Mouse (Mus musculus) neural tube, embryonic 15.5 days (tissue): ENCODE measurements around the gene Zfp563. TPM values are rescaled to one million over a fixed set of nuclear protein-coding genes. Genes with fewer than 3 reads are reported as not detected.

Experiments
- polyA plus RNA-seq: library from polyadenylated mRNA; unstranded; fragments of >200 nt; fragmentation: Nextera tagmentation; extraction: Ambion mirVana; gene quantifications from 2 replicates; pipeline ENCODE4 v1.2.1, GENCODE M21; 2015

Gene Zfp563
- polyA plus RNA-seq, 1 experiment from 2014 or later, result 19.8 TPM

Other genes with a start within 250 kb of the Zfp563 start
- gene Zfp870, start 197.7 kb upstream of the Zfp563 start, polyA plus RNA-seq, result 7.7 and 8.8 TPM in 2 replicates
- gene Cyp4f14, start 172.0 kb upstream of the Zfp563 start, polyA plus RNA-seq, result 0.09 TPM in 1 of 2 replicates, not detected in the other
- 8.0 and 8.1 TPM in 2 replicates for gene Cyp4f13, start 141.9 kb upstream of the Zfp563 start, polyA plus RNA-seq
- gene Zfp472, start 123.5 kb upstream of the Zfp563 start, polyA plus RNA-seq, result 8.5 and 9.0 TPM in 2 replicates
- 17.9 and 21.5 TPM in 2 replicates for gene Zfp952, start 96.2 kb upstream of the Zfp563 start, polyA plus RNA-seq
- 23.7 and 24.7 TPM in 2 replicates for gene Zfp763, start 55.9 kb upstream of the Zfp563 start, polyA plus RNA-seq
- not detected in 2 replicates for gene 4921501E09Rik, start 21.3 kb upstream of the Zfp563 start, polyA plus RNA-seq
- gene Morc2b, start 50.4 kb downstream of the Zfp563 start, polyA plus RNA-seq, result 0.74 and 1.2 TPM in 2 replicates
- gene Olfr55, start 79.1 kb downstream of the Zfp563 start, polyA plus RNA-seq, result 0.05 TPM in 1 of 2 replicates, not detected in the other
- gene Olfr239, start 102.0 kb downstream of the Zfp563 start, polyA plus RNA-seq, result 0.06 TPM in 2 replicates
- 0.05 and 0.08 TPM in 2 replicates for gene Olfr1564, start 132.4 kb downstream of the Zfp563 start, polyA plus RNA-seq
- 21.4 and 22.3 TPM in 2 replicates for gene Zfp955a, start 165.8 kb downstream of the Zfp563 start, polyA plus RNA-seq
- gene Olfr63, start 175.4 kb downstream of the Zfp563 start, polyA plus RNA-seq, result 0.04 and 0.05 TPM in 2 replicates
- 19.6 and 22.8 TPM in 2 replicates for gene Zfp955b, start 200.2 kb downstream of the Zfp563 start, polyA plus RNA-seq